Mouse (Mus musculus) kidney, adult 9 months (tissue): ENCODE measurements at regions not wholly inside any gene's neighbourhood (a gene's known extent, or its start where the extent isn't known, plus 50 kb on each side); places are given as distances from the start of the nearest gene placed in this dataset.
A peak's percentile ranks its signal among the peaks of the same experiment; 100 is the strongest.

Experiments used
- DNase-seq: peaks from one replicate; pipeline ENCODE4 v3.0.0; 2022

- DNase-seq: peak; percentile 51
These were observed 92.7 kb upstream of the Rap2b start for GRCm38 (mm10) chr3:61268453-61269335.

GRCm38 (mm10) chr3:61285924-61286520 lies 75.4 kb upstream of the Rap2b start:
- DNase-seq: no peak

- DNase-seq: no peak
These were observed 73.2 kb upstream of the Rap2b start for GRCm38 (mm10) chr3:61288195-61288594.

DNA sequence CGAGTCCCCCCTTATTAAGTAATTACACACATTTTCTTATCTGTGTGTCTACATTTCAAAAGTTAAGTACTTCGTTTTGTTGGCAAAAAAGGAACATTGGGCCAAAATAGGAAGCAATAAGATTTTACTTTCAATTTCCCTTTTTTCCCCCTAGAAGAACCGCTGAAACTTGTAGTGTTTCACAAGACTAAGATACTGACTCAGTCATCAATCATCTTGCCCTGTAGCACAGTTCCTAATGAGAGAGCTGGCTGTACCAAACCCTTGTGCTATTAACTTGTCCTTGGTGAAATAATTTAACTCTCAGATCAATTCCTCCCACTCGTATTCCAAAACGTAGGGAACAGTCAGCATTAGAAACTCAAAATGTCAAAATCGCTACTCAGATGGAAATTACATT lies 66.6 kb upstream of the Rap2b start:
- DNase-seq: no peak

DNA sequence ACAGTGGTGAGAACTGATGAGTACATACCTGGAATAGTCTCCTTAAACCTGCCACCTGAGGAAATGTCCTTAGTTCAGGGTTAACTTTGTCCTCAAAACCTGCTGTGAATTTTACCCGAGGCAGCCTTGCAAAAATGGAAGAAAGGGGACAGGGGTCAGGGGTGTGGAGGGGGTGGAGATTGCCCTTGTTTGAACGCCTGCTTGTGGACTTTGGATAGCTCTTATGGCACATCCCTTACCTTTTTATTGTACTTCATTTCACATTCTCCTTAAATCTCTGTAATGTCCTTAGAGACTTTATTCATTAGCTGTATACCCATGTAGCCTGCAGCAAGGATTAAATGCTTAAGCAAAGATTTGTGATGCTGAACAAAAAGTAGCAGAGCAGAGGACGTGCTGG lies 64.1 kb upstream of the Rap2b start:
- DNase-seq: no peak

GRCm38 (mm10) chr3:61302214-61302613 lies 59.2 kb upstream of the Rap2b start:
- DNase-seq: no peak

- DNase-seq: no peak
These were observed 58.0 kb upstream of the Rap2b start for GRCm38 (mm10) chr3:61303485-61303884.

DNA sequence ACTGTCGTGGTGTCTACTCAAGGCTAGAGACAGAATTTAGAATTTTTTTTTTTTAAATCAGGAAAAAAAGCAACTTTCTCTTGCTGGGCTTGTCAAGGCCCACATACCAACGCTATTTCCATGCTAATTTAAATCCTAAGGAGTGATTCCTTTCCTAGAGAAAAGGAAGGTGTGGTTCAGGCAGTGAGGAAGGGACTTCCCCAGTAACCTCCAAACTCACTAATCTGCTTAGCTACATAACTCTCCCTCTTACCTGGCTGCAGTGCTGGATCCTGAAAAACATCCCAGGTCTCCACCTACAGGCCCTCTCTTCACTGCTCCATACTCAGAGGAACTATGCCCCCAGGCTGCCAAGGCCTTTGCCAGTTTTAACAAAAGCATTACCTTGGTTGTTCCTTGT lies 55.1 kb upstream of the Rap2b start:
- DNase-seq: no peak

DNA sequence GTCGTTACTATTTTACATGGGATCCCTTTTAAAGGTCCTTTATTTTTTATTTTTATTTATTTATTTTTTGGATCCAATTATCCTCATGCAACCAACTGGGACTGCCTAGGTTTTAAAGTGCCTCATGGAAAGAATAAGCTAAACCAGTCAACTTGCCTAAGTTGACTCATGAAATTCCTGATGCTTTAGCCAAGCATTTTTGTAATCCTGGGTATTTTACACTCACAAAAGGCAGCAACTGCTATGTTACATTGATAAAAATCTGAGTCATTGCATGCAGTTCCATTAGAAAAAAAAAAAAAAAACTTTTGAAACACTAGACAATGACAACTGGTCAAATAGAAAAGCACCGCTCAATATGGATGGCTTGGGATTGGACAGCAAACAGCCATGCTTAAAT lies 52.7 kb upstream of the Rap2b start:
- no peak for DNase-seq

- no peak for DNase-seq
These were observed 52.2 kb upstream of the Rap2b start for GRCm38 (mm10) chr3:61309197-61309596.
